Mouse (Mus musculus) layer of hippocampus, adult 2 months (tissue): Measurements from ENCODE around the gene Pi4ka. TPM values are rescaled to one million over a fixed set of nuclear protein-coding genes. Genes with fewer than 3 reads are reported as not detected.

Experiments
- DNase-seq, 2 experiments: peaks; one replicate each; pipeline ENCODE4 v3.0.0; 2022; ENCODE audit warnings: low spot score in 2 of 2
- H3K27ac ChIP-seq: fragments of 200-600 bp; 2 replicates; pipeline ENCODE4 v1.8.1; 2022
- H3K4me3 ChIP-seq: fragments of 200-600 bp; 2 replicates; pipeline ENCODE4 v1.8.1; 2022; ENCODE audit warnings: mild to moderate bottlenecking
- CTCF ChIP-seq: fragments of 200-600 bp; conservative IDR thresholded peaks from 2 replicates; pipeline ENCODE4 v1.8.1; 2022; ENCODE audit warnings: antibody characterized with exemption, mild to moderate bottlenecking, moderate library complexity
- total RNA-seq, 2 experiments: library from RNA; stranded (reverse); gene quantifications; 2 replicates each; pipeline ENCODE4 v1.2.3; 2021

The Pi4ka gene
- total RNA-seq, 2 experiments from 2014 or later: 275 to 301 TPM

DNA sequence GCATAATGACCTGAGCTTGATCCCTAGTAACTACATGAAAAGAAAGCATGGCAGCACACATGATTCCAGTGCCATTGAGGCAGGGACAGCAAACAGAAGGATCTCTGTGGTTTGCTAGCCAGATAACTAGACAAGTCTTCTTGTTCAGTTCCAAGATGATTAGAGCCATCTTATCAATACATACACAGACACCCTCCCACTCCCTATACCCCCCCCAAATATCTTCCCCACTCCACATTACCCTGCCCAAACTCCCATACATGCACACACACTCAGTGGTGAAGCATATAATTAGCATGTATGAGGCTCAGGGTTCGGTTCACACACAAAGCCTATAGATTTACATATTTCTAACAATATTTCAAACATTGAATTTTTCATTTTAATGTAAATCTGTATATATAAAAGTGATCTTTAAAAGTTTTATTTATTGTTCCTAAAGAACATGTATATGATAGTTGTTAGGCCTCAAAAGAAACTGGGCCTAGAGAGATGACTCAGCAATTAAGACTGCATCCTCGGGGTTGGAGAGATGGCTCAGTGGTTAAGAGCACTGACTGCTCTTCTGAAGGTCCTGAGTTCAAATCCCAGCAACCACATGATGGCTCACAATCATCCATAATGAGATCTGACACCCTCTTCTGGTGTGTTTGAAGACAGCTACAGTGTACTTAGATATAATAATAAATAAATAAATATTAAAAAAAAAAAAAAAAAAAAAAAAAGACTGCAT is 22.4 kb downstream of the Pi4ka start:
- no peak for TF ChIP-seq CTCF
- DNase-seq: no peak
- no peak overlapping the region for H3K4me3 ChIP-seq
- no peak overlapping the region for H3K27ac ChIP-seq

DNA sequence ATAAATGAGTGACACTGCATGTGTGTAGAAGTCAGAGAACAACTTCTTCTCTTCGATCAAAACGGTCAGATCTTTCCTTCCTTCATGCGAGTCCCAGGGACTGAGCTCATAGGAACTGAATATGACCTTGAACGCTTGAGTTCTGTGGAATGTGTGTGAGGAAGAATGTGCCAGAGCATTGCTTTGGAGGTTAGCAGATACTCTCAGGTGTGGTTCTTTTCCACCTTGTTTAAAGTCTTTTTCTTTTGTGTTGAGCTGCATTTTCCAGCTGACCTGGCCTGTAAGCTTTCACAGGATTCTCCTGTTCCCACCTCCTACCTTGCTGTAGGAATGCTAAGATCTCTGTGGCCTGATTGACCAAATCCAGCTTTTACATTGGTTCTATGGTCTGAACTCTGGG is 23.8 kb downstream of the Pi4ka start:
- H3K27ac ChIP-seq: no peak overlapping the region
- DNase-seq: no peak
- no peak overlapping the region for H3K4me3 ChIP-seq
- TF ChIP-seq CTCF: no peak

DNA sequence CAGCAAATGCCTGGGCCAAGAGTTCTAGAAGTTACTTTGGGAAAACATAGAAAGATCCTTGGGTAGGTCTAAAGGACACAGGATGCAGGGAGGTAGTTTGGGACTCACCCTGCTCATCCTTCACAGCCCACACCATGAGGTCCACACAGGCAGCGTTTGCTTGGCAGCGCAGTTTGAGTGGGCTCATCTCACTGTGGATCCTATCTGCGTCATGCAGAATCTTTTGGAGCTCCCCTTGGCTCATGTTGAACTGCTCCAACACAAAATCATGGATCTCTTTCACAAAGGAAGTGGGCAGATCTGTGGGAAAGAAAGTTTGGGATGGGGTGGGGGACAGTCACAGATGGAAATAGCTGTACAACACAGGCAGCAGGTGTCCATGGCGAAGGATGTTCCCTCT is 47.3 kb downstream of the Pi4ka start:
- no peak for DNase-seq
- no peak overlapping the region for H3K4me3 ChIP-seq

DNA sequence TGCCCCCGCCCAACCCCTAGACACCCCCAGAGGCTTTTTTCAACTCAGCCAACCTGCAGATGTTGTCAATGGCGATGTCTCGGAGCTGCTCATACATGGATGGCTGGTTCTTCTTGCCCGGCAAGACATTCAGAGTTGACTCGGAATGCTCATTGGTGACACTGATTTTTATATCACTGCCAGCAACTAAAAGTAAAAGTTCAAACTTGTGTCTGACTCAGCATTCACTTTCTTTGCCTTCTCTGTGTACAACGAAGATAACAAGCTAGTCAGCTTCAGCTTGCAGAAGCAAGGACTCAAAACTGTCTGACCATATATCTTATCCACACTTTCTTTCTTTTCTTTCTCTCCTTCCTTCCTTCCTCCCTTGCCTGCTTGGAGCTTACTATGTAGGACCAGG is 50.1 kb downstream of the Pi4ka start:
- no peak for DNase-seq
- no peak overlapping the region for H3K4me3 ChIP-seq
- TF ChIP-seq CTCF: no peak
- H3K27ac ChIP-seq: no peak overlapping the region

More for the DNA sequence above, 47.3 kb downstream of the Pi4ka start:
- H3K27ac ChIP-seq: no peak overlapping the region
- TF ChIP-seq CTCF: no peak

DNA sequence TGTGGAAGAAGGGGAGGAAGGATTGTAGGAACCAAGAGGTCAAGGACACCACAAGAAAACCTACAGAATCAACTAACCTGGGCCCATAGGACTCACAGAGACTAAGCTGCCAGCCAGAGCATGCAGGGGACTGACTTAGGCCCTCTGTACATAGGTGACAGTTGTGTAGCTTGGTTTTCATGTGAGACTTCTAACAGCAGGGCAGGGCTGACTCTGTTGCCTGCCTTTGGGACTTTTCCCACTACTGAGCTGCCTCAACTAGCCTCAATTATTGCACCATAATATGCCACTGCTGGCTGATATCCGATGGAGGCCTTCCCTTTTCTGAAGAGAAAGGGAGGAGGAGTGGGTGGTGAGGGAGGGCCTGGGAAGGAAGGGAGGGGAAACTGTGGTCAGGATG is 59.3 kb downstream of the Pi4ka start:
- Histone ChIP-seq H3K27ac (no peak overlapping the region), H3K4me3 (no peak overlapping the region)
- DNase-seq: no peak
- no peak for TF ChIP-seq CTCF

DNA sequence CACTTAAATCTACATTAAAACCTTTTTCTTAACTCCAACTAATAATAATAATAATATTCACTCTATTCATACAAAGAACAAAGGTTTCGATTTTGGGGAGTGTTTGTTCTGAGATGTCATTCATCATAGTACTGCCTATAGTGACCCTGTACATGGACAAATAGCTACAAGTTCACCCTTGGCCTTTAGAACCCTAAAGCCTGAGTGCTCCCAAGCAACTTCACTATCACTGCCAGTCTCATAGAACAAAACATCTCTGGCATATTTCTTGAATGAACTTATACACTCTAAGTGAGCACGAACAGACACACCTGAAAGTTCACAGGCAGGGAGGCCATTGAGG is 60.3 kb downstream of the Pi4ka start:
- H3K4me3 ChIP-seq: no peak overlapping the region
- DNase-seq: no peak
- H3K27ac ChIP-seq: no peak overlapping the region
- TF ChIP-seq CTCF: no peak

DNA sequence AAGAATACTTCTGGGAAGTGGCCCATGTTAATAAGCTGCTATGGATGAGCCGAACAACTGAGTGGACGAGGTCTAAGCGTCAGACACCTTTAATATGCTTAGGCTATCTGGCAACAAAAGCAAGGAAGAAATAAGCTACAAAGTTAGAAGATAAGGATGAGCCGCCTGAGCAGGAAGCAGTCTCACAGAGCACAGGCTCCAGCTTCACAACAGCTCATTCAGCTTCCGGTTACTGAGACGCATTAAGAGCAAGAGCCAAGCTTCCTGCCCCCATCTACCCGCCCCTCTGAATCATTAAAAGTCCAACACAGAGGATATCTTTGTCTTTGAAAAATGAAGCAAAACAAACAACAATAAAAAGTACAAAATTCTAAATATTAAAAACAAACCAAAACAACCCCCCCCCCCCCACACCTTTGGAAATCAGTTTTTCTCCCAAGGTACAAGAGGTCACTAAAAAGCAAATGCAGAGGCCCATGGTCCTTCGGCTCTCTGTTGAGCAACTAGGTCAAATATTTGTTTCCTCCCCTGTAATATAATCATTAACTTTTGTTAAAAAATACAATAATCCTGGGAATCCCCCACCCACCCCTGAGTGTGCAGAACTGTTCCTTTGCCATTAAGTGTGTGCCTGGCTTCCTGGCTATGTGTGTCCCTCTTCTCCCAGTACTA is 60.8 kb downstream of the Pi4ka start:
- H3K4me3 ChIP-seq: no peak overlapping the region

DNA sequence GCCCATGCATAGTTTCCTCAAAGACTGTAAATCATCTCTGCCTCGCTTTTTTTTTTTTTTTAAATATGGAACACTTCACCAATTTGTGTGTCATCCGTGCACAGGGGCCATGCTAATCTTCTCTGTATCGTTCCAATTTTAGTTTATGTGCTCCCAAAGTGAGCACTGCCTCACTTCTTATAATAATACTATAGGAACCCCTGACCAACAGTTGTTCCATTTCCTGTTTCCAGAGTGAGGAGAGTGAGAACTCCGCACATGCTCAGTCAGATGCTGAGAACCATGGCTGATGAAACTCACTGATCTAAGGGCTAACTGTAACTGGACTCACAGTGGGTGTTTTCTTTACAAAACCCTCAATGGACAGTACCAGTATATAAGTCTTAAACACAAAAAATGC is 64.3 kb downstream of the Pi4ka start:
- no peak for DNase-seq
- Histone ChIP-seq H3K4me3 (no peak overlapping the region), H3K27ac (no peak overlapping the region)
- no peak for TF ChIP-seq CTCF

More for the DNA sequence above, 60.8 kb downstream of the Pi4ka start:
- TF ChIP-seq CTCF: no peak
- no peak for DNase-seq
- H3K27ac ChIP-seq: no peak overlapping the region

DNA sequence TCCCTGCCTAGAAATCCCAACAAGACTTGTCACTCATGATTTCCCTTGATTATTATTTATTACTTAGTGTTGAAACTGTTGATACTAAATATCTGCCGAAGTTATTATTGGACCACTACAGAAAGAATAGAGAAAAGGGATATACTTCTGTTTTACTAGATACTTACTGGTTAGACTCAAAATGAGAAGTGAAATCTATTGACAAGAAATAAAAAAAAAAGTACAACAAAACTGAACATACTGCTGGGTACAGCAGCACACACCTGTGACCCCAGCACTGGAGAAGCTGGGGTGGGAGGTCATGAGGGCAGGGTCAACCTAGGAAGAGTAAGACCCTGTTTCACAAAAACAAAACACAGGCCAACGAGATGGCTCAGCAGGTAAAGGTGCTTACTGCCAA is 65.4 kb downstream of the Pi4ka start:
- H3K27ac ChIP-seq: no peak overlapping the region
- TF ChIP-seq CTCF: no peak

DNA sequence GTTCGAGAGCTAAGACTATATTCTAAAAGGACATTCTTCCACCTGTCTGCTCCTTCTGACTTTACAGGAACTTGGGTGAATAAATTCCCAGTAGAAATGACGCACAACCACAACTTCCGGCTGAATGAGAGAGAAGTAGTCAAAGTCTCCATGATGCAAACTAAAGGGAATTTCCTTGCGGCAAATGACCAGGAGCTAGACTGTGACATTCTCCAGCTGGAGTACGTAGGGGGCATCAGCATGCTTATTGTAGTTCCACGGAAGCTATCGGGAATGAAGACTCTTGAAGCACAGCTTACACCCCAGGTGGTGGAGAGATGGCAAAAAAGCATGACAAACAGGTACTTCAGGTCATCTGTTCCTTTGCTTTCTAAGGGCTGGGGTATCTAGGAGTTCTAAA is 66.4 kb downstream of the Pi4ka start:
- no peak overlapping the region for H3K4me3 ChIP-seq
- TF ChIP-seq CTCF: no peak
- DNase-seq: no peak
- no peak overlapping the region for H3K27ac ChIP-seq

More for the DNA sequence above, 65.4 kb downstream of the Pi4ka start:
- no peak overlapping the region for H3K4me3 ChIP-seq
- DNase-seq: no peak

DNA sequence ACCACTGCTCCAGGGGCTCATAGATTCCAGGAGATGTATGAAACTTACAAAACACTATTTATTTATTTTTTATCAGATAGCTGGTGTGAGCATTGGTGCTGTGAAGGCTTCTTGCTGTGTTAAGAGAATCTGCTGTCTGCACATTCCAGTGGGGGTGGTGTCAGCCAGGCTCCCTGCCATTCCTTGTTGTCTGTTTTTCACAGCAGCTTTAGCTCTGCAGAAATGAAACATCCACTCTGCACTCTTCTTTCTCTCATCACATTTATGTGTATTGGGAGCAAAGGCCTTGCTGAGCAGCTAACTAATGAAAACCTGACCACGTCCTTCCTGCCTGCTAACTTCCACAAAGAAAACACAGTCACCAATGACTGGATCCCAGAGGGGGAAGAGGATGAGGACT is 70.0 kb downstream of the Pi4ka start:
- no peak for DNase-seq
- Histone ChIP-seq H3K27ac (peak overlapping the region; percentile 36; the same call in 1 of the 2 replicates), H3K4me3 (no peak overlapping the region)
- TF ChIP-seq CTCF: no peak

DNA sequence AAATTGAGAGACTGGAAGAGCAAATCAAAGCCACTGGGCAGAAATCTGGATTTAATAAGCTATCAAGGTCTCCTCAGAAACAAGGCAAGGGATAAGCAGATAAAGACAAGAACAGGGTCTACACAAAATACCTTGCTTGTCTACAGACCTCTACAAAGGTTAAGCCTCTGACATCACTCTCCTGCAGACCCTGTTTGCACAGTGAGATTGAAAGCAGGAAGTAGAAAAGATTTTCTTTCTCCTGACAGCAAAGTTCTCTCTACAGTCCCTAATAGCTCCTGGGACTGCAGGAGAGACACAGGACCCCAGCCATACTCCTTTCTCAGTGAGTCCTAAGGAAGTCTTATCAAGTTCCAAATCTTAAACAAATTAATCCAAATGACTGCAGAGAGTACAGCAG is 71.5 kb downstream of the Pi4ka start:
- no peak for DNase-seq
- TF ChIP-seq CTCF: no peak
- no peak overlapping the region for H3K27ac ChIP-seq
- no peak overlapping the region for H3K4me3 ChIP-seq

DNA sequence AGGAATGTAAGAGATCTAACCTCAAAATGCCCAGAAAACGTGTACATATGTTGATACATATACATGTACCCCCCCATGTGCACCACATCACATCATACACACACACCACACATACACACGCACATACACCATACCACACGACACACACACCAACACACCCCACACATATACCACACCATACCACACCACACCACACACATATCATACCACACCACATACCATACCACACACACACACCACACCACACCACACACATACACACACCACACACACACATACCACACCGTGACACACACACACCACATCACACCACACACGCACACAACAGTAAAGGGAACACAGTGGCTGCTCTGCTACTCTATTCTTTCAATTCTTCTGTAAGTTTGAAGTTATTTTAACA is 74.3 kb downstream of the Pi4ka start:
- no peak for TF ChIP-seq CTCF
- H3K27ac ChIP-seq: no peak overlapping the region
- H3K4me3 ChIP-seq: no peak overlapping the region
- no peak for DNase-seq

DNA sequence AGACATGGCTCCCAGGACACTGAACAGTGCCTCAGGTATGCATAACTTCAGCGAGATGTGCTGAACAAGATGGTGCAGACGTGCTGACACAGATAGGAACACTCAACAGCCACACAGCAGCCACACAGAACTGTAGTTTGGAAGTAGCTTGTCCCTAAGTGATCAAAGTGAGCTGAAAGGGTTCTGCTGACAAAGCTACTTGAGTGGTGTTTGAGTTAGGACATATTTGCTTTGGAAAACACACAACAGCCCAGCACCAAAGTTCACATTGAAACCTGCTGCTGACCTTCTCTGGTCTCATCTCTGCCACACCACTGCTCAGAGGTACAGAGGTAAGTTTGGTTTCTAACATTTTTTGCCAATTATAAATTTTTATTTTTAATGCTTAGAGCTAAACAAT is 75.0 kb downstream of the Pi4ka start, which contains the start of gene Serpind1:
Serpind1 (plus strand) TSS at position 256 of the 400 bp plus-strand sequence.
- no peak within 1 kb of the TSS for H3K4me3 ChIP-seq
- 0 out of 2 replicates have a peak within 1 kb of the TSS, but pooled peaks have one; percentile 55 for H3K27ac ChIP-seq
- no peak for TF ChIP-seq CTCF
- DNase-seq: no peak
